ENCODE assay signal across 17 mouse cellular contexts in the genomic region with DNA sequence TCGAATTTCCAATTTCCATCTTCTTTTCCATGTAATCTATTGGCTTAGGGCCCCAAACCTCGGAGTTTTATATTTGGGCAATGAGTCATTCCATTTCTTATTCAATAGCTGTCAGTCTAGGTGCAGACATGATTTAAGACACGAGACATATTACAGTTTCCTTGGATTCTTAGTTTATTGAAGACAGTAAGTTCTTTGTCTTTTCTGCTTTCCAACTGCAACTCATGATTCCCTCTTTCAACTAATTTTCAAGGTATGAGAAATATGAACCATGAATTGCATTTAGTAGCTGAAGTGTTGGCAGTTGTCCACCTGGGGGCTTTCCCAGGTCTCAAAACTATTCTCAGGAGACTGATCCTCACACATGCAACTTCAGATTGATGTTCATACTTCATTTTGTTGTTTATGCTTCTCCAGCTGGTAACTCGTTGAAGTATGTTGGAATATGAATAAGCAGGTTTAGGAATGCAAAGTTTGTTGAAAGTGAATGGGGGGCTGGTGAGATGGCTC.
"Had no signal": no experiment of that assay in that cellular context is flagged by ENCODE, and none has a peak within 500 bp of the region (broad histone marks: within the 10 kb centered on the region; RNA-seq: fewer than 3 reads in every experiment).

No protein-coding gene starts in this region.

- DNase-seq: kidney, postnatal 10 days; kidney, postnatal 36 days; layer of hippocampus, postnatal 36 days; liver; lung, adult 18-20 months; lung, postnatal 14 days; midbrain, embryonic 14.5 days; thymus, adult 18-20 months; thymus, postnatal 36 days had no signal

- H3K4me3 ChIP-seq: kidney, embryonic 15.5 days; left cerebral cortex, adult 2 months; limb, embryonic 12.5 days; liver, embryonic 12.5 days; liver, embryonic 15.5 days; lung, embryonic 15.5 days; megakaryocyte, embryonic 14.5 days; midbrain, embryonic 10.5 days had no signal

- H3K4me1 ChIP-seq: kidney, embryonic 15.5 days; liver, embryonic 12.5 days; liver, embryonic 15.5 days; lung, embryonic 15.5 days; megakaryocyte, embryonic 14.5 days; midbrain, embryonic 10.5 days had no signal

- H3K36me3 ChIP-seq: kidney, embryonic 15.5 days; limb, embryonic 12.5 days; liver, embryonic 12.5 days; liver, embryonic 15.5 days; lung, embryonic 15.5 days; midbrain, embryonic 10.5 days had no signal

- ATAC-seq: liver, embryonic 12.5 days had no signal

- H3K27ac ChIP-seq: kidney, embryonic 15.5 days; left cerebral cortex, adult 2 months; limb, embryonic 12.5 days; liver, embryonic 12.5 days; liver, embryonic 15.5 days; lung, embryonic 15.5 days; midbrain, embryonic 10.5 days had no signal

- H3K9me3 ChIP-seq: kidney, embryonic 15.5 days; limb, embryonic 12.5 days; liver, embryonic 12.5 days; liver, embryonic 15.5 days; lung, embryonic 15.5 days; megakaryocyte, embryonic 14.5 days; midbrain, embryonic 10.5 days had no signal

- H3K4me2 ChIP-seq: kidney, embryonic 15.5 days; limb, embryonic 12.5 days; liver, embryonic 12.5 days; liver, embryonic 15.5 days; lung, embryonic 15.5 days had no signal

- H3K27me3 ChIP-seq: kidney, embryonic 15.5 days; limb, embryonic 12.5 days; liver, embryonic 12.5 days; liver, embryonic 15.5 days; lung, embryonic 15.5 days; megakaryocyte, embryonic 14.5 days had no signal

- H3K9ac ChIP-seq: kidney, embryonic 15.5 days; limb, embryonic 12.5 days; liver, embryonic 12.5 days; liver, embryonic 15.5 days; lung, embryonic 15.5 days had no signal
